ENCODE assay signal across 8 mouse cellular contexts in the genomic region with DNA sequence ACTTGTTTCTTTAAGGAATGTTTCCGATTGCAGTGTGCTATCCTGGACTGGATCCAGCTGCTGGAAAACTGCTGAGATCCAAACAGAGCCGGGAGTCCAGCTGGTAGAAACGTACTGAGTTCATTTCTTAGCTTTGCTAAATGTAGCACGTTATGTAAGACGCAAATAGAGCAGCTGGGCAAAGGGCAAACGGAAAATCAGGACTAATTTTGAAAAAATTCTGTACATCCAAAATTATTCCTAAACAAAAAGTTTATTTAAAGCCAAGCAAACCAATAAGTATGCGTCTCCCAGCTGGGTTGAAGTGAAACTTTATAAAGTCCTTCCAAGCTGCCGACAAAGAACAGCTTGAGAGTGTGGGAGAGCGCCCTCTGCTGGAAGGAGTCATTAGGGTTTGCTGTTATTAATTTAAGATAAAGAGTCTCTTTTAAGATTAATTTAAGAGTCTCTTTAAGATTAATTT. TPM values are rescaled to one million over a fixed set of nuclear protein-coding genes. Genes with fewer than 3 reads are reported as not detected.
DNase-seq lines count a peak whose midpoint lies in the region; ATAC-seq and TF ChIP-seq lines count a peak whose summit lies in the region.

No protein-coding gene starts in this region.

- H3K36me3 ChIP-seq in embryonic facial prominence, embryonic 14.5 days (ENCODE audit: control insufficient read depth, insufficient read depth, low read length): peaks cover 20% of the 10 kb centered on the region; the same call in 1 of the 2 replicates
- H3K36me3 ChIP-seq in heart, embryonic 13.5 days: peaks cover 47% of the 10 kb centered on the region
- no peaks in the 10 kb centered on the region for H3K36me3 ChIP-seq in liver, embryonic 11.5 days (ENCODE audit: control insufficient read depth, insufficient read depth, low read length)
- H3K36me3 ChIP-seq in neural tube, embryonic 13.5 days: peaks cover 66% of the 10 kb centered on the region
- no peaks in the 10 kb centered on the region for H3K36me3 ChIP-seq in testis, adult 2 months (ENCODE audit: control insufficient read depth, insufficient read depth, low read length)

- WGBS in embryonic facial prominence, embryonic 14.5 days: 16% methylated on average over 9 of the region's 9 CpGs
- 14% methylated on average over 9 of the region's 9 CpGs for WGBS in heart, embryonic 13.5 days
- WGBS in liver, embryonic 11.5 days: 33% methylated on average over 9 of the region's 9 CpGs
- 30% methylated on average over 9 of the region's 9 CpGs for WGBS in neural tube, embryonic 13.5 days

- no peaks in the 10 kb centered on the region for H3K27me3 ChIP-seq in embryonic facial prominence, embryonic 14.5 days (replicated peaks; ENCODE audit: control insufficient read depth, insufficient read depth, low read length)
- no peaks in the 10 kb centered on the region for H3K27me3 ChIP-seq in heart, embryonic 13.5 days (replicated peaks)
- H3K27me3 ChIP-seq in liver, embryonic 11.5 days (replicated peaks; ENCODE audit: control insufficient read depth, insufficient read depth, low read length): no peaks in the 10 kb centered on the region; the same call in none of the 2 replicates
- H3K27me3 ChIP-seq in neural tube, embryonic 13.5 days: no peaks in the 10 kb centered on the region
- H3K27me3 ChIP-seq in testis, adult 2 months (ENCODE audit: control insufficient read depth, insufficient read depth, low read length): no peaks in the 10 kb centered on the region

- peak; percentile 7; the same call in 1 of the 2 replicates for TF ChIP-seq CTCF in testis, adult 2 months (IDR thresholded peaks at IDR 0.05; ENCODE audit: control insufficient read depth, insufficient read depth, insufficient replicate concordance, low read depth, low read length)

- H3K9ac ChIP-seq in embryonic facial prominence, embryonic 14.5 days (ENCODE audit: low read depth, low read length): no peak overlapping the region
- peak overlapping the region; percentile 50 for H3K9ac ChIP-seq in heart, embryonic 13.5 days
- H3K9ac ChIP-seq in liver, embryonic 11.5 days (ENCODE audit: low read depth, low read length): no peak overlapping the region
- no peak overlapping the region for H3K9ac ChIP-seq in neural tube, embryonic 13.5 days

- peak overlapping the region; percentile 27 for H3K4me3 ChIP-seq in embryonic facial prominence, embryonic 14.5 days (ENCODE audit: low read depth, low read length)
- H3K4me3 ChIP-seq in heart, embryonic 13.5 days: peak overlapping the region; percentile 41
- H3K4me3 ChIP-seq in liver, embryonic 11.5 days (ENCODE audit: low read depth, low read length): no peak overlapping the region
- H3K4me3 ChIP-seq in neural tube, embryonic 13.5 days: 0 out of 2 replicates have a peak overlapping the region, but pooled peaks have one; percentile 2
- no peak overlapping the region for H3K4me3 ChIP-seq in testis, adult 2 months (ENCODE audit: control insufficient read depth, low read depth, low read length)

- H3K27ac ChIP-seq in embryonic facial prominence, embryonic 14.5 days (replicated peaks; ENCODE audit: low read depth, low read length): peak overlapping the region; percentile 39; the same call in 1 of the 2 replicates
- H3K27ac ChIP-seq in heart, embryonic 13.5 days (replicated peaks): peak overlapping the region; percentile 57
- no peak overlapping the region for H3K27ac ChIP-seq in liver, embryonic 11.5 days (ENCODE audit: low read depth, low read length)
- no peak overlapping the region for H3K27ac ChIP-seq in neural tube, embryonic 13.5 days (replicated peaks)
- 0 out of 2 replicates have a peak overlapping the region, but pooled peaks have one; percentile 12 for H3K27ac ChIP-seq in testis, adult 2 months (ENCODE audit: control insufficient read depth, insufficient read depth, low read depth, low read length)

- DNase-seq in B cell, adult 2 months: peak; percentile 86 to 87
- DNase-seq in adrenal gland, adult 2 months: peak; percentile 76
- DNase-seq in embryonic facial prominence, embryonic 14.5 days (ENCODE audit: low spot score): peak; percentile 90
- DNase-seq in kidney, postnatal 10 days: peak; percentile 91
- no peak for DNase-seq in liver, embryonic 11.5 days (ENCODE audit: low spot score)

- H3K4me2 ChIP-seq in embryonic facial prominence, embryonic 14.5 days (ENCODE audit: low read depth, low read length): peak overlapping the region; percentile 49
- H3K4me2 ChIP-seq in heart, embryonic 13.5 days: peak overlapping the region; percentile 63
- peak overlapping the region; percentile 34; the same call in 1 of the 2 replicates for H3K4me2 ChIP-seq in liver, embryonic 11.5 days
- H3K4me2 ChIP-seq in neural tube, embryonic 13.5 days: peak overlapping the region; percentile 14; the same call in 1 of the 2 replicates

- no peak for TF ChIP-seq POLR2A in testis, adult 2 months (IDR thresholded peaks at IDR 0.05; ENCODE audit: control insufficient read depth, low read depth, low read length)

- H3K9me3 ChIP-seq in embryonic facial prominence, embryonic 14.5 days (ENCODE audit: control insufficient read depth, low read length): 0 out of 2 replicates have a peak, but pooled peaks cover 2% of the 10 kb centered on the region
- 0 out of 2 replicates have a peak, but pooled peaks cover 1% of the 10 kb centered on the region for H3K9me3 ChIP-seq in heart, embryonic 13.5 days
- no peaks in the 10 kb centered on the region for H3K9me3 ChIP-seq in liver, embryonic 11.5 days (ENCODE audit: control insufficient read depth, low read length)
- no peaks in the 10 kb centered on the region for H3K9me3 ChIP-seq in neural tube, embryonic 13.5 days

- ATAC-seq in embryonic facial prominence, embryonic 14.5 days (ENCODE audit: low read depth): no peak; the same call in 1 of the 2 replicates
- no peak for ATAC-seq in heart, embryonic 13.5 days (ENCODE audit: extremely low read depth, insufficient number of reproducible peaks, low FRiP score, low TSS enrichment)
- no peak for ATAC-seq in liver, embryonic 11.5 days (replicated peaks; ENCODE audit: low FRiP score)
- ATAC-seq in neural tube, embryonic 13.5 days (ENCODE audit: low read depth): no peak

- H3K4me1 ChIP-seq in embryonic facial prominence, embryonic 14.5 days (ENCODE audit: control insufficient read depth, insufficient read depth, low read length): no peaks in the 10 kb centered on the region; the same call in 1 of the 2 replicates
- peaks cover 26% of the 10 kb centered on the region for H3K4me1 ChIP-seq in heart, embryonic 13.5 days
- peaks cover 4% of the 10 kb centered on the region; the same call in 1 of the 2 replicates for H3K4me1 ChIP-seq in liver, embryonic 11.5 days (replicated peaks; ENCODE audit: control insufficient read depth, insufficient read depth, low read length)
- H3K4me1 ChIP-seq in neural tube, embryonic 13.5 days (replicated peaks): 0 out of 2 replicates have a peak, but pooled peaks cover 3% of the 10 kb centered on the region
- H3K4me1 ChIP-seq in testis, adult 2 months (ENCODE audit: control insufficient read depth, insufficient read depth, low read length): peaks cover 3% of the 10 kb centered on the region

RNA-seq across cellular contexts. Expression of gene Tmem44, which starts 30.2 kb away (rescaled TPM):
- total RNA-seq in adrenal gland, adult 2 months (2021): 1 to 10 TPM; 2.7 to 5.7 TPM
- 8.5 and 11.4 TPM in 2 replicates for polyA plus RNA-seq in adrenal gland, adult 2 months (2012; rRNA removed)
- polyA plus RNA-seq in embryonic facial prominence, embryonic 14.5 days (2014; fragmentation: Nextera tagmentation; extraction: Ambion mirVana): 13.8 and 20.7 TPM in 2 replicates
- polyA plus RNA-seq in heart, embryonic 13.5 days (2015; fragmentation: Nextera tagmentation; extraction: Ambion mirVana): 19.6 and 20.9 TPM in 2 replicates
- polyA plus RNA-seq in liver, embryonic 11.5 days (2014; fragmentation: Nextera tagmentation; extraction: Ambion mirVana): 3.5 and 4.1 TPM in 2 replicates
- polyA plus RNA-seq in neural tube, embryonic 13.5 days (2015; fragmentation: Nextera tagmentation; extraction: Ambion mirVana): 61.3 and 69.3 TPM in 2 replicates
- 1.2 and 1.7 TPM in 2 replicates for polyA plus RNA-seq in testis, adult 2 months (2012; rRNA removed)

Comparison
In these comparisons a context has a peak if more than half of its experiments do, and no peak if none do; other contexts are left out.
1. H3K27ac ChIP-seq: peak in embryonic facial prominence, embryonic 14.5 days (single experiment), heart, embryonic 13.5 days (single experiment) and testis, adult 2 months (single experiment); none in liver, embryonic 11.5 days (single experiment) and neural tube, embryonic 13.5 days (single experiment).
2. H3K4me3 ChIP-seq: peak in embryonic facial prominence, embryonic 14.5 days (single experiment), heart, embryonic 13.5 days (single experiment) and neural tube, embryonic 13.5 days (single experiment); none in liver, embryonic 11.5 days (single experiment) and testis, adult 2 months (single experiment).
3. Peak in every context shown above with its lines, with median percentiles within 50 percentile points of each other: H3K4me2 ChIP-seq.